Mouse (Mus musculus) neural tube, embryonic 11.5 days (tissue): Measurements from ENCODE around the gene Hoxa3. TPM values are rescaled to one million over a fixed set of nuclear protein-coding genes. Genes with fewer than 3 reads are reported as not detected.

Experiments
- ATAC-seq: fragments of 200-750 bp; cut with Nextera tagmentation; 2 replicates; pipeline ENCODE4 v1.8.0; 2017; ENCODE audit warnings: moderate number of reproducible peaks, mild to moderate bottlenecking, moderate TSS enrichment, moderate library complexity; ENCODE audit not compliant: insufficient read depth, low FRiP score, low TSS enrichment
- DNase-seq: peaks from one replicate; pipeline ENCODE4 v3.0.0-alpha.2; 2015; ENCODE audit warnings: low spot score
- H3K27ac ChIP-seq: fragments of 300-500 bp; sonication (generic); 2 replicates; pipeline ENCODE4 v1.5.1; 2014; ENCODE audit warnings: low read depth, mild to moderate bottlenecking, low read length
- H3K27me3 ChIP-seq: fragments of 300-500 bp; sonication (generic); 2 replicates; pipeline ENCODE4 v1.6.1; 2014; ENCODE audit warnings: mild to moderate bottlenecking, low read length, mixed read lengths; ENCODE audit not compliant: control insufficient read depth, insufficient read depth
- H3K36me3 ChIP-seq: fragments of 300-500 bp; sonication (generic); 2 replicates; pipeline ENCODE4 v1.6.1; 2014; ENCODE audit warnings: mild to moderate bottlenecking, low read length, moderate library complexity, mixed read lengths; ENCODE audit not compliant: control insufficient read depth, insufficient read depth
- H3K4me1 ChIP-seq: fragments of 300-500 bp; sonication (generic); 2 replicates; pipeline ENCODE4 v1.6.1; 2014; ENCODE audit warnings: low read length, mixed read lengths; ENCODE audit not compliant: control insufficient read depth, insufficient read depth
- H3K4me2 ChIP-seq: fragments of 300-500 bp; sonication (generic); 2 replicates; pipeline ENCODE4 v1.6.1; 2014; ENCODE audit warnings: low read depth, mild to moderate bottlenecking, moderate library complexity
- H3K4me3 ChIP-seq: fragments of 300-500 bp; sonication (generic); 2 replicates; pipeline ENCODE4 v1.5.1; 2014; ENCODE audit warnings: low read depth, low read length
- H3K9ac ChIP-seq: fragments of 300-500 bp; sonication (generic); 2 replicates; pipeline ENCODE4 v1.6.1; 2014; ENCODE audit warnings: mild to moderate bottlenecking, low read length
- H3K9me3 ChIP-seq: fragments of 300-500 bp; sonication (generic); 2 replicates; pipeline ENCODE4 v1.6.1; 2016; ENCODE audit warnings: low read length; ENCODE audit not compliant: control insufficient read depth
- WGBS: fragments of 180-500 bp; shearing (Covaris S2); extraction: QIAGEN DNeasy Blood & Tissue Kit; methylation state at CpG from one replicate; pipeline ENCODE4 v1.1.7; 2014; 5-methylcytosine and 5-hydroxymethylcytosine counted together
- polyA plus RNA-seq: library from polyadenylated mRNA; unstranded; fragments of >200 nt; fragmentation: Nextera tagmentation; extraction: Ambion mirVana; gene quantifications from 2 replicates; pipeline ENCODE4 v1.2.1, GENCODE M21; 2014

The Hoxa3 gene
- polyA plus RNA-seq, 1 experiment from 2014 or later, result 20.2 TPM

DNA sequence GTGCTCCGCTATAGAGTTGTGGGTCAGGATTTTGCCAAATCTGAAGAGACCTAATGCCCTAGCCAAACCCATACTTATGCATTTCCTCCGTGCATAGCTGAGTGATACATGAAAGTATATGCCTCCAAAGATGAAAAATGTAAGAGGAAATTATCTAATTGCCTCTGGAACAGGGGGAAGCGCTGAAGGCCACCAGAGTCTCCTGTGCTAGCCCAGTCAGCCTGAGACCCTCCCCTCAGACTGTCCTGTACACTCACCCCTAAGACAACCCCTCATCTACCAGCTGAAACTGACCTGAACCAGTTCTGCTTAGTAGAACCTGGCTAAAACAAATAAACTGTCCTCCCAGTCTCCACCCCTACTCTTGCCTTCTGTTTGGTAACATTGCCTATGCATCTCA is 32.4 kb downstream of the Hoxa3 start:
- Histone ChIP-seq H3K27ac (peak overlapping the region; percentile 100), H3K4me2 (peak overlapping the region; percentile 78), H3K36me3 (no peaks in the 10 kb centered on the region), H3K4me3 (peak overlapping the region; percentile 91), H3K27me3 (no peaks in the 10 kb centered on the region), H3K4me1 (peaks cover 68% of the 10 kb centered on the region), H3K9me3 (no peaks in the 10 kb centered on the region), H3K9ac (peak overlapping the region; percentile 99)
- no peak for ATAC-seq
- WGBS, result 18% methylated on average over 3 of the region's 3 CpGs
- peak; percentile 55 for DNase-seq

DNA sequence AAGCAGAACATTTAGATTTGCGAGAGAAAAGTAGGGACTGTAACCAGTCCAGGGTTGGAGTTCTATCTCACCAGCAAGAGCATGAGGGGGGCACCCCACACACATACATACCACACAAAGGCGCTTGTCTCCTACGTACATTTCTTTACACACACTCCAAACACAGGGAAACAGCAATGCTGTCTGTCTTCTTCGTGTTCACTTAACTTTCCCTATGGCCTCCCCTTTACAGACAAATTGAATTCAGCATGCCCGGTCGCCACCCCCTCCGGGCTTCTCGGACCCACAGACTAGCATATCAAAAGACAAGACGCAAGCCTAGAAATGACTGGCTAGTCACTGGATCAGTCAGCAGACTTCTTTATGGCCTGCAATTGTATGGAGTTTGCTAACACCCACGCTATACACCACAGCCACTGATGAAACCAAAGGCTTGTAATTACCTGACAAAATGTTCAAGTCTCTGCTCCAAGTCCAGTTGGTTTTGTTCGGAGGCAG is 32.9 kb downstream of the Hoxa3 start:
- ATAC-seq (no peak), DNase-seq (peak; percentile 66)
- H3K36me3 ChIP-seq, result no peaks in the 10 kb centered on the region
- peaks cover 67% of the 10 kb centered on the region for H3K4me1 ChIP-seq
- H3K9me3 ChIP-seq, result no peaks in the 10 kb centered on the region
- H3K27me3 ChIP-seq, result no peaks in the 10 kb centered on the region
- peak overlapping the region; percentile 91 for H3K4me3 ChIP-seq
- H3K9ac ChIP-seq, result peak overlapping the region; percentile 99
- 1% methylated on average over 11 of the region's 11 CpGs for WGBS
- peak overlapping the region; percentile 78 for H3K4me2 ChIP-seq
- peak overlapping the region; percentile 100 for H3K27ac ChIP-seq

DNA sequence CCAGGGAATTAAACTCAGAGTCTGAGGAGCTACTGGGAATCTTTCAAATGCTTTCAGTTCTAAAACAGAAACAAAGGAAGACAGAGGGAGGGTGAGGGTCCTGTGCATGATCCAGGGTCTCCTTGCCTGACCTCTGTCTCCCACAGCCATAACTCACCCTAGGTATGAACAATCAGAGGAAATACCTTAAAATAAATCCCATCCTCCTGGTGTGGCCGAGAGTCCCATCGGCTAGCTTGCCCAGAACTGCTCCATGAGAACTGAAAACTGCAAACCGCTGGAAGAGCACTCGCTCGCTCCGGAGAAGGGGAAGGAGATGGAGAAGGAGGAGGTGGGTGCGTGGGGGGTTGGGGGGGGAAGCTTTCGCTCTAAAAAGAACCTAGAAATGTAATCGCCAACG is 33.4 kb downstream of the Hoxa3 start:
- WGBS, result under 1% methylated on average over 10 of the region's 10 CpGs
- H3K9me3 ChIP-seq, result no peaks in the 10 kb centered on the region
- no peaks in the 10 kb centered on the region for H3K27me3 ChIP-seq
- peaks cover 61% of the 10 kb centered on the region for H3K4me1 ChIP-seq
- peak overlapping the region; percentile 78 for H3K4me2 ChIP-seq
- H3K27ac ChIP-seq, result peak overlapping the region; percentile 100
- no peaks in the 10 kb centered on the region for H3K36me3 ChIP-seq
- ATAC-seq (no peak), DNase-seq (peak; percentile 59)
- peak overlapping the region; percentile 91 for H3K4me3 ChIP-seq
- H3K9ac ChIP-seq, result peak overlapping the region; percentile 99

DNA sequence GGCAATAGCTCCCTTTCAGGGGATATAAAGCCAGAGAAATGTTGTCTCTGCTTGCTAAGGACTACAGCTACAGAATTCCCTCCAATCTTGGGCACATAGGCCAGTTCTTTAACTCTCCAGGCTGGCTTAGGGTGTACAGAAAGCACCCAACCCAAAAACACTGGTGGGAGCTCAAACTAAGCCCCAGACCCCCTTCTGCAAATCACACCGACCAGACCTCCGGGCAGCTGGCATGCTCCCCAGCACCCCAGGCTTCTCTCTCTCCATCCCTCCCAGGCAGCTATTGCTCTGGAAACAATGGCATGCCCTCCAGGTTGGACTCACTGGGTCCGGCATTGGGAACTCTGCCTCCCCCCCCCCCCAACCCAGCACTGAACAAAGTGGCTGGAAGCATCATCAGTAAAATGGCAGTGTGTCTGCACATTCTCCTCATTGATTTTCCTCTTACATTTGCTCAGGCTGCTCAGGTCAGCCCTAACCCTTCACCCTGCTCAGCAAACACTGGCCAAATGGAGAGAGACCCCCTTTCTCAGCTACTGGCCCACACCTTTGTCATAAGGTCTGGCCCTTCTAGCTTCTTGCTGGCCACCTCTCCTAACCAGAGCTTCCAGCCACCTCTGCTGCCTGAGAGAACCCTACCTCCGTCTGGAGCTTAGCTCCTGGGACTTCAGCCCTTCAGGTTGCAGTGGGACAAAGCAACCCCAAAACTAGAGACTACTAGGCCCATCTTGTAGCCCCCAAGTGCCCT is 34.0 kb downstream of the Hoxa3 start:
- Histone ChIP-seq H3K27me3 (no peaks in the 10 kb centered on the region), H3K9me3 (no peaks in the 10 kb centered on the region), H3K36me3 (no peaks in the 10 kb centered on the region), H3K9ac (peak overlapping the region; percentile 99), H3K4me1 (peaks cover 58% of the 10 kb centered on the region), H3K27ac (peak overlapping the region; percentile 100), H3K4me3 (peak overlapping the region; percentile 91), H3K4me2 (peak overlapping the region; percentile 78)
- WGBS, result 0% methylated on average over 4 of the region's 4 CpGs
- DNase-seq, result peak; percentile 67
- no peak for ATAC-seq

DNA sequence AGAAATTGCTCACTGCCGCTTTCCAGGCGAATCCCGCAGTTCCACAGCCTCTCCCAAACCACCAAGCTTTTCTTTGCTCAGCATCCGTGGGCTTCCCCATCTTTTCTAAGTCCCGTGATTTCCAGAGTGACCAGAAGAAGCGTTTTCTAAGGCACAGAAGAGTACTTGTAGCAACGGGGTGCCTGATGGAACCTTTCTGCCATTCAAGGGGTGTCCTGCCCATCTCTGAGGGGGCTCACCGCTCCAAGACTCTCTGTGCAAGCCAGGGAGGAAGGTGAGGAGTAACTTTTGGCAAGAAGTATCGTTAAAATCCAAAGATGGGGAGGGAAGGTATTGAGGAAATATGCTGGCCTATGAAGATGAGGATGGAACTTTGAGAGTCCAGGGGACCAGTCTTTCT is 35.3 kb downstream of the Hoxa3 start:
- DNase-seq, result peak; percentile 54
- no peaks in the 10 kb centered on the region for H3K9me3 ChIP-seq
- peak overlapping the region; percentile 99 for H3K9ac ChIP-seq
- no peaks in the 10 kb centered on the region for H3K36me3 ChIP-seq
- WGBS, result 1% methylated on average over 9 of the region's 9 CpGs
- H3K4me2 ChIP-seq, result peak overlapping the region; percentile 78
- peak overlapping the region; percentile 91 for H3K4me3 ChIP-seq
- ATAC-seq, result no peak
- H3K27ac ChIP-seq, result peak overlapping the region; percentile 100
- peaks cover 51% of the 10 kb centered on the region for H3K4me1 ChIP-seq
- no peaks in the 10 kb centered on the region for H3K27me3 ChIP-seq

DNA sequence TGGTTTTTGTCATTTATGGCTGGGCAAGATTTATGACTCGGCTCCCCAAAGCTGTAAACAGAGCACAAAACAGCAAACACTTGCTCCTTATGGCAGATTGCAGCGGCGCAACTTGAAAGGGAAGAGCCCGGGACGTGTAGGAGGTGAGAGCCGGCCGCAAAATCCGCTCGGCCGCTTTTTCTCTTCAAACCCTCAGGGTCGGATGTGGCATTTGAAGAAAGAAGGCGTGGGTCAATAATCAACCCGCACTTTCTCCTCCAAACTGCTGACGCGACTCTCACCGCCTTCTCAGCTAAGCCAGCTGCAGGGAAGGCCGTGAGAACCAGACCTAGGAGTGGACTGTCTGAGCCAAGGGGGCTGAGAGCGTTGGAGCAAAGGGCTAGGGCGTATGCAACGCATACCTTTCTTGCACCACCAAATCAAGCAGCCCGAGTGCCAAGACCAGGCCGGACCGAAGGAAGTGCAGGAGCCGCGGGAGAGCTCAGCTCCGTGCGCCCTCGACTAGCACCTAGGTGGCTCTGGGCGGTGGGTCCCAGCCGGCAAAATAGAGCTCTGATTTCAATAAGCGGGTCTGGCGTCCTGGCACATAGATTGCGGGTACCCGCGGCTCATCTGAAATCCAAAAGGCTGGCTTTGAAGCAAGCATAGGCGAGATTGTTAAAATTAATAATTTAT is 35.9 kb downstream of the Hoxa3 start, which contains the start of gene 5730596B20Rik:
TSS of gene 5730596B20Rik (plus strand) at position 438 of the 675 bp plus-strand sequence.
- under 1% methylated on average over 36 of the region's 36 CpGs for WGBS
- ATAC-seq, result peak; percentile 22; the same call in 1 of the 2 replicates
- H3K27ac ChIP-seq, result peak within 1 kb of the TSS; percentile 100
- peak; percentile 84 for DNase-seq
- H3K4me3 ChIP-seq, result peak within 1 kb of the TSS; percentile 91
- H3K27me3 ChIP-seq, result no peaks in the 10 kb centered on the region
- peak within 1 kb of the TSS; percentile 99 for H3K9ac ChIP-seq
- peaks cover 1% of the 10 kb centered on the region; the same call in 1 of the 2 replicates for H3K36me3 ChIP-seq
- H3K4me2 ChIP-seq, result peak within 1 kb of the TSS; percentile 78
- H3K4me1 ChIP-seq, result peaks cover 48% of the 10 kb centered on the region
- no peaks in the 10 kb centered on the region for H3K9me3 ChIP-seq

DNA sequence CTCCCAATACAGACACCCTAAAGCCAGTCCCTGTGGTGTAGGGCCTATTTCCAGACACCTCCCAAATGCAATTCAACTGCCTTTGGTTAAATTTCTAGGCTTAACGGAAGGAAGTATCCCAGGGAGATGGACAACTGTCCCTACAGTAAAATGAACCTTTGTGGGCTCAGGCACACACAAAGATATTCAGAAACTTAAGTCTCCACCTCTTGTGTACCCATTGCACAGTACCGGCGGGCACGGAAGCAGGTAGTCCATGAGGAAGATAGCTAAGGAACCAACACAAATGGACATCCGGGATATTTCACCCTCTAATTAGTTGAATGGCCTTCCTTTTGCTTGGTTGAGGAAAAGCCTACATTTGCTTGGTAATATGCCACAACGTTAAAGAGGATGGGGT is 36.7 kb downstream of the Hoxa3 start:
- peak overlapping the region; percentile 91 for H3K4me3 ChIP-seq

DNA sequence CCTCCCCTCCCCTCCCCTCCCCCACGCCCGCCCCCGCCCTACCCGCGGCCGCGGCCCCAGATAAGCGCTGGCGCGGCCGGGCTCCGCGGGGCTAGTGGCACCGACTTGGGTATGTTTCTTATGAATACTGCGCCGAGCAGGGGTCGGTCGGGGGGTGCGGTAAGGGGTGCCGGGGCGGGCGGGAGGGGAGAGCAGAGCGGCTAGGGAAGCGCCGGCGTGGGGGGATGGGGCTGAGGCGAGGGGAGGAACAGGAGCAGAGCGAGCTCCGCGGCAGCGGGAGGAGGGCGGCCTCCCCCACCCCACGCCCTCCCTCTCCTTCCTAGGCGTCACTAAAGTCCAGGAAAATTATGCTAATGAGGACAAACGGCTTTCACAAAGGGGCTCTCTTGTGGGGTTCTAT is 37.3 kb downstream of the Hoxa3 start:
- DNase-seq (peak; percentile 89), ATAC-seq (peak; percentile 32)
- peak overlapping the region; percentile 91 for H3K4me3 ChIP-seq
- H3K9ac ChIP-seq, result peak overlapping the region; percentile 99
- H3K27me3 ChIP-seq, result no peaks in the 10 kb centered on the region
- no peaks in the 10 kb centered on the region for H3K9me3 ChIP-seq
- H3K36me3 ChIP-seq, result peaks cover 3% of the 10 kb centered on the region; the same call in 1 of the 2 replicates
- WGBS, result under 1% methylated on average over 14 of the region's 35 CpGs
- H3K4me2 ChIP-seq, result peak overlapping the region; percentile 78
- peak overlapping the region; percentile 100 for H3K27ac ChIP-seq
- H3K4me1 ChIP-seq, result peaks cover 48% of the 10 kb centered on the region

More for the DNA sequence above, 36.7 kb downstream of the Hoxa3 start:
- Histone ChIP-seq H3K9me3 (no peaks in the 10 kb centered on the region), H3K4me2 (peak overlapping the region; percentile 78), H3K9ac (peak overlapping the region; percentile 99), H3K27ac (peak overlapping the region; percentile 100), H3K36me3 (peaks cover 3% of the 10 kb centered on the region; the same call in 1 of the 2 replicates), H3K27me3 (no peaks in the 10 kb centered on the region), H3K4me1 (peaks cover 48% of the 10 kb centered on the region)
- 1% methylated on average over 6 of the region's 6 CpGs for WGBS
- ATAC-seq (no peak), DNase-seq (peak; percentile 66)
